Mouse (Mus musculus): ENCODE measurements around the gene Gabrd.

DNA sequence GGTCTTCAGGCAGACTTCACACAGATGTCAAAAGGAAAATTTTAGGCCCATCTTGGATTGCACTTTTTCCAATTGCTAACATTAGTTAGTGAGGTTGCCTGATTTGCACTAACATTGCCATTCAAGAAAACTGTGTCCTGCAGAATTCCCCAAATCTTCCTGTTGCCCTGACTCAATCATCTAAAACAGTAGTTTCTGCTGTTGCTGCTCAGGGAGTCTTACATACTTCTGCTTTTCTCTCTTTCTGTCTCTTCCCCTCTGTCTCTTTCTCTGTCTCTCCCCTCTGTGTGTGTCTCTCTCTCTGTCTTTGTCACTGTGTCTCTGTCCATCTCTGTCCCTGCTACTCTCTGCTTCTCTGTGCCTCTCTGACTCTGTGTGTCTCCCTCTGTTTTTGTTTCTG is 30.5 kb upstream of the Gabrd start:
- TF ChIP-seq EP300 (optimal IDR thresholded peaks at IDR 0.05) (no peak), CTCF (IDR thresholded peaks at IDR 0.05; ENCODE audit: low read depth) (no peak)

Measured in stomach, postnatal 0 days (tissue).